Mouse (Mus musculus) liver, adult 2 months (tissue): Measurements from ENCODE around the gene Pla2g4b.

Experiments
- CTCF ChIP-seq: fragments of 200-500 bp; IDR thresholded peaks from 2 replicates; pipeline ENCODE4 v1.5.1; 2011; ENCODE audit warnings: low read depth, low read length, control low read depth
- POLR2A ChIP-seq: fragments of 200-500 bp; IDR thresholded peaks from 2 replicates; pipeline ENCODE4 v1.6.1; 2011; ENCODE audit warnings: low read length, control low read depth; ENCODE audit not compliant: insufficient read depth; ENCODE audit errors: extremely low read depth

DNA sequence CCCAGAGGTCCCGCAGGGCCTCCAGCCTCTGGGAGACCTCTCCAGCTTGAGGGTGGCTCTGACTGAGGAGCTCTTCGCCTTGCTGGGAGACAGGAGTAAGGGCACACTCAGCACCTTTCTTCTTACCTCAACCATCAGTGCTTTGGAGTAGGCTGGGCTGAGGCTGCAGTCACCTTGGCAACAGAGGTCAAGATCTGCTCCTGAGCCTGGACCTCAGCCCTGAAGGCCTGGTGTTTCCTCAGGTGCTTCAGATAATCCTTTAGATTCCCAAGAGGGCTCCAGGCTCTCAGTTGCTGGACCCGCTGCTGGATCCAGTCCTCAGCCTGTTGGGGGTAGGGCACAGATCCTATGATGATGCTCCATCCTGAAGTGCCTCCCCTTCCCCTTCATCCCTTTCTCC lies 26.2 kb downstream of the Pla2g4b start:
- no peak for TF ChIP-seq CTCF
- TF ChIP-seq POLR2A = no peak
